Mouse (Mus musculus) 416B (cell line): ENCODE results near the gene Snap47.

ENCODE experiments used
- DNase-seq: peaks from one replicate; pipeline ENCODE4 v3.0.0; 2011; ENCODE audit warnings: low read depth

The Snap47 gene

GRCm38 (mm10) chr11:59421967-59422366, 29.0 kb downstream of the Snap47 start:
- DNase-seq, result peak; percentile 91

GRCm38 (mm10) chr11:59421436-59421835, 29.6 kb downstream of the Snap47 start:
- DNase-seq, result peak; percentile 97

GRCm38 (mm10) chr11:59418708-59419107, 32.3 kb downstream of the Snap47 start:
- DNase-seq, result peak; percentile 97

GRCm38 (mm10) chr11:59412999-59413863, 37.8 kb downstream of the Snap47 start:
- DNase-seq, result no peak

GRCm38 (mm10) chr11:59412058-59412457, 38.9 kb downstream of the Snap47 start:
- DNase-seq, result no peak

GRCm38 (mm10) chr11:59410851-59411250, 40.1 kb downstream of the Snap47 start:
- DNase-seq, result peak; percentile 35

GRCm38 (mm10) chr11:59405761-59406160, 45.2 kb downstream of the Snap47 start:
- DNase-seq, result no peak

- no peak for DNase-seq
These were observed 50.1 kb downstream of the Snap47 start for GRCm38 (mm10) chr11:59400876-59401275.

- DNase-seq, result no peak
These were observed 51.2 kb downstream of the Snap47 start for GRCm38 (mm10) chr11:59399830-59400229.

GRCm38 (mm10) chr11:59397536-59398371, 53.2 kb downstream of the Snap47 start:
- DNase-seq, result peak; percentile 82

GRCm38 (mm10) chr11:59394451-59394850, 56.5 kb downstream of the Snap47 start:
- peak; percentile 46 for DNase-seq

- no peak for DNase-seq
These were observed 57.4 kb downstream of the Snap47 start for GRCm38 (mm10) chr11:59393591-59393990.

- DNase-seq, result peak; percentile 51
These were observed 58.7 kb downstream of the Snap47 start for GRCm38 (mm10) chr11:59392300-59392699.

- DNase-seq, result no peak
These were observed 60.5 kb downstream of the Snap47 start for GRCm38 (mm10) chr11:59390470-59390869.

- no peak for DNase-seq
These were observed 61.4 kb downstream of the Snap47 start for GRCm38 (mm10) chr11:59389617-59390016.

GRCm38 (mm10) chr11:59388806-59389205, 62.2 kb downstream of the Snap47 start:
- DNase-seq, result peak; percentile 56

- DNase-seq, result no peak
These were observed 63.5 kb downstream of the Snap47 start for GRCm38 (mm10) chr11:59387471-59387870.

GRCm38 (mm10) chr11:59385123-59385522, 65.9 kb downstream of the Snap47 start:
- no peak for DNase-seq

- DNase-seq, result peak; percentile 75
These were observed 66.5 kb downstream of the Snap47 start for GRCm38 (mm10) chr11:59384441-59384959.

GRCm38 (mm10) chr11:59379547-59379946, 71.4 kb downstream of the Snap47 start:
- DNase-seq, result no peak

GRCm38 (mm10) chr11:59377999-59378398, 73.0 kb downstream of the Snap47 start:
- no peak for DNase-seq

- DNase-seq, result no peak
These were observed 75.5 kb downstream of the Snap47 start, which contains the start of gene Prss38 for GRCm38 (mm10) chr11:59375475-59375874. Gene Prss38, minus strand, starts transcription at chr11:59375657.

- no peak for DNase-seq
These were observed 81.1 kb downstream of the Snap47 start for GRCm38 (mm10) chr11:59369848-59370247.
